Mouse (Mus musculus) neural tube, embryonic 10.5 days (tissue): ENCODE measurements around the gene Dohh.

Experiments
- DNase-seq: peaks from one replicate; pipeline ENCODE4 v3.0.0-alpha.2; 2017; ENCODE audit warnings: low spot score; ENCODE audit errors: extremely low spot score

Dohh gene

DNA sequence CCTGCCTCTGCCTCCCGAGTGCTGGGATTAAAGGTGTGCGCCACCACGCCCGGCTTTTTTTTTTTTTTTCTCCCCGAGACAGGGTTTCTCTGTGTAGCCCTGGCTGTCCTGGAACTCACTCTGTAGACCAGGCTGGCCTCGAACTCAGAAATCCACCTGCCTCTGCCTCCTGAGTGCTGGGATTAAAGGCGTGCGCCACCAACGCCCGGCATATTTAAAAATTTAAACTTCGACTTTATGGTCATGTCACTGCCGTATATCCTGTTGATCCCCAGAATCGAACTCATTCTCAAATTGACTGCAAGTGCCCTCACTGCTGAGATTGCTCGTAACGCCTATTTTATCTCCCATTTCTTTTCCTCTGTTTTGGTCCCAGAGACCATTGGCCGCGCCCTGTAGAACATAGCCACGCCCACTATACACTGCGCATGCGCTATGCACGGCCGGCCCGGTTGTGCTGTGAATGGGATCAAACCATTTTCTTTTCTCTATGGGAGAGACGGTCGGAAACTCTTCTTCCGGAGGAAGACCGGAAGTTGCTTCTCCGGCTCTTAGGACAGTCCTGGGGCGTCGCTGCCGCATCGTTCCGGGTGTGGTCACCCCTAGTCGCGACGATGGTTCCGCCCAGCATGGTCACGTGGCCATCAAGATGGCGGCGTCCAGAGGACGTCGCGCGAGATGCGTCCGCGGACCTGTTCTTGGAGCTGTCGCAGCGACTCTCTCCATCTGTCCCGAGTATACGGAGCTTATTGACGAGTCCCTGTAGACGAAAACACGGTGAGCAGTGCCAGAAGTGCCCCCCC lies at the start of gene Dohh, which contains the start of gene Gm48551:
Dohh (plus strand) TSS at position 627 of the 803 bp plus-strand sequence.
Gm48551 (plus strand) TSS at position 665 of the 803 bp plus-strand sequence.
- peak; percentile 99 for DNase-seq

- DNase-seq, result peak; percentile 49
Observed at GRCm38 (mm10) chr10:81335393-81336340, 48.6 kb upstream of the Dohh start.

DNA sequence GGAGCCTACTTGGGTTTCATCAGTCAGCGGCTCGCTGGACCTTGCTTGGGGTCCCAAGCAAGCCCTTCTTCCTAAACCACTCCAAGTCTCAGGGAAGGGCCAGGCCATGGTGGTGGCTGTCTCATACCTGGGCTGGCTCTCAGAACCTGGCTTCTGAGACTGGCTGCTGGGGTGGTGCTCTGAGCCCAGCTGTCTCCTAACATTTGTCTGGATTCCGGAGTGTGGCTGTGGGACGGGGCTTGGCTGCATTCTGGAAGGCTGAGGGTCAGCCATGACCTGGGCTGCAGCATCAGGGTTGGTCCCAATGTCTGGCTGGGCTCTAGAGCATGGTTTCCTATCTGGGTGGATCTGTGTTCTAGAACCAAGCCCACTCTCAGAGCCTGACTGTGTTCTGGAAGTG lies 47.7 kb upstream of the Dohh start:
- DNase-seq, result no peak

- no peak for DNase-seq
Observed at GRCm38 (mm10) chr10:81340551-81341332, 43.5 kb upstream of the Dohh start.

DNA sequence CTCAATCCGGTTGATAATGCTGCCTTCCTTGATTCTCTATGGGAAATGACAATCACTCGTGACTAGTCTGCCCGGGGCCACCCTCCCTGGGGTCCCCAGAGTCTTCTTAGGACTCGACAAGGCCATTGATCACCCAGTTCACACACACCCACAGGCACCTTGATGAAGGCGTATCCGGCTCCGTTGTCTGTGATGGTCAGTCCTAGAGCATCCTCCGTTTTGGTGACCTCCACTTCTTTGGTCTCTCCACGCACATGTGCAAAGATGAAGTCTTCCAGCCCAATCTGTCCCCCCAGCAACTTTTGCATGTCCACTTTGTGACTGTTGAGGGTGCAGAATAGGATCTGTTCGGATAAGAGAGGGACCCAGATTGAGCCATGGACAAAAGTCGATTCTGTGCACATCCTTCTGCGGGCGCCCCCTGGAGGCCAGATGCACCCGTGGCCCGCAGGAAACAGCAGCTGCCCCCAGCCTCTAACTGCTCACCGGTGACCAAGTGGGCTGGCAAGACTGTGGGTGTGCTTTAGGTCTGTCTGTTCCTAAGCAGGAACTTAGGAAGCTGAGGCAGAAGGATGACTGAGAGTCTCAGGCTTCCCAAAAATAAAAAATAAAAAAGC lies 42.8 kb upstream of the Dohh start:
- DNase-seq, result peak; percentile 79

DNA sequence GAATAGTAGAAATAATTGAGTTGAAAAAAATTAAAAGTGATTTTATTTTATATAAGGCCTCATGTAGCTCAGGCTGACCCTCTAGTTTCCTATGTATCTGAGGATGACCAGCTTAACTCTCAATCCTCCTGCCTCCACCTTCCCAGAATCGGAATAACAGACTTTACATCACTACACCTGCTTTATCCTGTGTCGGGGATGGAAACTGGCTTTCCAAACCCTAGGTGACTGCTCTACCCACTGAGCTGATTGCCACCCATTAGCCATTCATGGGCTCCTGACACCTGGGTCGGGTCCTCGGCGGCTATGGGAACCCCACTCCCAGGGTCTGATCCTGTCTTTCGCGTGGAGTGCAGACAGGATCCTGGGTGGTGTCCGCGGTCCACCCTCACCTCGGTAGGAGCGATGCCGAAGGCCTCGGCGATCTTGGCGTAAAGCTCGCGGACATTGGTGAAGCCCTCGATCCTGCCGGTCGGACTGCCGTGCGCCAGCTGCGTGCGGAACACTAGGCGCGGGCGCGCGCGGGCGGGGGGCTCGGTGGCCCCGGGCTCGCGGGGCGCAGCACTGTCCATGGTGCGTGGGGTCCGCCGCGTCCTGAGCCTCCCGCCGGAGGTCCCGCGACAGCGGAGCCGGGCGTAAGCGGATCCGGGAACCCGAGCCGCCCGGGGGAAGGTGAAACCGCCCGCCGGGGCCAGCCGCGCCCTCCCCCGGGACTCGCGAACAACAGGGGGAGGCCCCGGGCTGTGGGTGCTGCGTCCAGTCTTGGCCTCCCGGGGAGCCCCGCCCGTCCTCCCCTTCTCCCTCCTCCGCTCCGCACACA lies 41.3 kb upstream of the Dohh start, which contains the start of gene Gipc3:
Gipc3 (minus strand) TSS at position 581 of the 820 bp plus-strand sequence.
- no peak for DNase-seq

GRCm38 (mm10) chr10:81344421-81345161 lies 39.6 kb upstream of the Dohh start:
- no peak for DNase-seq

- no peak for DNase-seq
Observed at GRCm38 (mm10) chr10:81345162-81345534, 39.1 kb upstream of the Dohh start.

GRCm38 (mm10) chr10:81346453-81347067 lies 37.7 kb upstream of the Dohh start:
- peak; percentile 67 for DNase-seq

DNA sequence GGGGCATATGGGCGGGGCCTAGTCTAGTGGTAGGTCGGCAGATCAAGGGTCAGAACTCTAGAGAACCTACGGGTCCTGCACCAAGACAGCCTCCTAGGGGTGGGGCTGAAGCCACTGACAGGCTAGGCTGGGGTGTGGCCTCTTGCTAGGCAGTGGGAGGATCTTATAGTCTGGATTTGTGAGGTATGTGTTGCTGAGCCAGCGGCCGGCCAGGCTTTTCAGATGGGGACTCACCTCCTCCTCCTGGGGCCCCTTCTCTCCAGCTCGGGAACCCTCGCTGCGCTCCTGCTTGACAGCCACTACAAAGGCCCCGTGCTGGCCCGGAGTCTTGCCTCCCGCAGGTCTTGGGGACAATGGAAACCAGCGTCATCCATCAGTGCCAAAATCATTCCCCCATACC lies 35.1 kb upstream of the Dohh start:
- DNase-seq, result no peak

DNA sequence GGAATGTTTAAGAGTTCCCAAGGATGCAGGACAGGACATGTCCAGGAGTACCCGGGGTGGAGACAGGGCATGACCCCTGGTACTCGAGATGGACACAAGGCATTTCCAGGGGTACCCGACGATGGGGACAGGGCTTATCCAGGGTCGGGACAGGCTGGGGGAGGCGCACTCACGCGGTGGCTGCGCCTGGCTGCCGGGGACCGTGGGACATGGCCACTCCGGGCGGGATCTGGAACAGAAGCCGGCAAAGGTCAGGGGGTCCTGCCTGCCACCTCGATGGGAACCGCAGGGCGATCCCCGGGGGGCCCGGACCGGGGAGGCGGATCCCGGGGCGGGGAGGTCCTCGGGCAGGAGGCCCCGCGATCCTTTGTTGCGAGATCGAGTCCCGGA lies 34.3 kb upstream of the Dohh start:
- DNase-seq, result no peak

GRCm38 (mm10) chr10:81350351-81351063 lies 33.7 kb upstream of the Dohh start, which contains the start of gene Hmg20b:
Hmg20b (minus strand) TSS chr10:81350480.
- DNase-seq, result peak; percentile 96

DNA sequence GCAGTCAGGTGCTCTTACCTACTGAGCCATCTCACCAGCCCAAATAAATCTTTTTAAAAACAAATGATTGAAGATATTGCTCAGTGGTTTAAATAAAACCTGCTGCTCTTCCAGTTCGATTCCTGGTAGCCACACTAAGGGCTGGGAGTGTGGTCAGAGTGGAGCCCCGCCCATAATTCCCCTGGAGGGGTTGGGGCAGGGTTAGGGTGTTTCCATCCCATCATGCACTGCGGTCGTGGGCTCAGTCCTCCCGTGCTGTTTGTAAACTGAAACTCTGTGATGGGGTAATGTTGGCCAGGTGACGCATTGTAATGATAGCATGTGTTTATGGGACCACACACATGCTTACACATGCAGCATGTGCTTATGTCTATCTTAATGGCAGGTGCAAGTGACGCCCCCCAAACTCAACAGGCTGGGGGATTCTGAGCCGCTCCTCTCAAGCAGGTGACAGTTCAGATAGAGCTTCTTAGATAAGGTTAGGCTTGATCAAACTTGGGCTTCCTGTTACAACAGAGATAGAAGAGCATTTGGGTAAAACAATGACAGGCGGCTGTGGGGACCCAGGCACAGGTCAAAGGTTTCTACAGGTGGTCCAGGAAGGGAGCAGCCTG lies 32.4 kb upstream of the Dohh start:
- no peak for DNase-seq

- DNase-seq, result no peak
Observed at GRCm38 (mm10) chr10:81354738-81355477, 29.3 kb upstream of the Dohh start.

DNA sequence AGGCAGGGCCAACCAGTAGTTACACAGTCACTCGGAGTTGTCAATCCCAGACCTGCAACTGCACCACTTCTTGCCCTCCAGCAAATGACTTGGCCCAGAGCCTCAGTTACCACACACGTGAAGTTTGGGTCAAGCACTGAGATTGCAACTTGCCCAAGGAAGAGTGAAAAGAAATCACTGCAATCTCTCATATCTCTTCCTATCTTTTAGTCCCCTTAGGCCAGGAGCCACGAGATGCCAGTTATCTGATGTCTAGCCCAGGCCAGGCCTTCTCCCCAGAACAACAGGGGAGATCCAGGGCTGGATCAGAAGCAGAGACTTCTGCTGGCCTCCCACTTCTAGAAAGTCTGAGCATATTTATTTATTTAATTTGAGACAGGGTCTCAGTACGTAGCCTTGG lies 28.7 kb upstream of the Dohh start:
- no peak for DNase-seq

DNA sequence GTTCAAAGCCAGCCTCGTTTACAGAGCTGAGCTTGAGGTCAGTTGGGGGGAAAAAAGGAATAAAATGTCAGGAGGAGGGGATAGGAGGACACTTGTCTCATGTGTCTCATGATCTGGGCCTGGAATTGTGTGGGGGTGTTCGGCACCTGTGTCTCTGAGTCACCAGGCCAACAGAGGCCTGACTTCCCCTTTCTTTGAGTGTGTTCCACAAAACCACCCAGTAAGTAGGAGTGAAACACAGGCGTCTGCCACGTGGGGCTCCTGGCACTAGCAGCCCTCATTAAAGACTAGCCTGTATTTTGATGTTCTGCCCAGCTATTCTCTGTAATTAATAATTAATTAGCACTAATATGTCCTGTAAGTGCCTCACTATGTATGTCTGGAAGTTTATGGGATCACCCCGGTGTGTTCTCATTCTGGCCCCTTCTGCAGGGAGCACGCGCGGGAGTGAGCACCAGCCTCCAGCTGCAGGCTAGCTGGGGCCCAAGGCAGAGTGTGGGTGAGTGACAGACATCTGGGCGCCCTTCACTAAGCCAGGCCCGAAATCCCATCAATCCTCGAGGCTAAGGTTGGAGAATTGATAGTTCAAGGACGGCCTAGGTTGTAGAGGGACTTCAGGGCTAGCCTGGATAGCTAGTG lies 27.8 kb upstream of the Dohh start:
- no peak for DNase-seq
